Mouse (Mus musculus): ENCODE data around the gene Rpl23a.
"Not testable (repeated sequence)": the region's sequence is repeated elsewhere in the genome, so short reads cannot be mapped to it uniquely, and the experiment has no call there.

Gene Rpl23a

DNA sequence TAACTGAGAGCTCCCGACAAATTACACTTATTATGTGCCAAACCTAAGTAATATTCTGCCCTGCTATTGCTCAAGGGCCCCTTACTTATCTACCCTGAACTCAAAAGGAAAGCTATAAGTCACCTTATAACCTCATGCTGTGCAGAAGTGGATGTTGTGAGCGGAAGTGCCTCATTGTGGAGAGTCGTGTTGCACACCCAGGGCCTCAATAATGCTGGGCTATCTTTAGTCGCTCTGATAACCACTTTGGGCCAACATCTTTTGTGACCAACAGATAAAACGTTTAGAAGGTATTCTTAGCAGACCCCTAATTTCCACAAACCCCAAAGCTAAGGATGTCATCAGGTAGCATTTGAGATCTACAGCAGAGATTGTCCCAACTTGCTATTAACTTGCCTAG, 42.7 kb downstream of the Rpl23a start:
- DNase-seq = no peak

GRCm38 (mm10) chr11:78138023-78138422, 45.4 kb downstream of the Rpl23a start:
- no peak for DNase-seq

GRCm38 (mm10) chr11:78137584-78137983, 45.8 kb downstream of the Rpl23a start:
- DNase-seq = no peak

DNA sequence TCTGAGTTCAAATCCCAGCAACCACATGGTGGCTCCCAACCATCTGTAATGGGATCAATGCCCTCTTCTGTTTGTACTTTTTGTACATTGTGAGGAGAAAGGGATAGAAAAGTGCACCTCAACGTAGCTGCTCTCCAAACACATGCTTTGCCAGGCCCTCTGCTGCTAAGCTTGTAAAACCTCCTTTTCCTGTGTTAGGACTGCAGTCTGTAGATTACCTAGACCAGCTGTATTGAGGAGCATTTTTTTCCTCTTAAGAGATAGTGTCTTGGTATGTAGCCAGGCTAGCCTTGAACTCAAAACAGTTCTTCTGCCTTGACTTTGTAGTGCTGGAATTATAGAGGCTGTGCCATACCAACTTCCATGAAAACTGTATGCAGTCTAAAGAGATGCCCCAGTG, 47.3 kb downstream of the Rpl23a start:
- no peak for DNase-seq

- not testable (repeated sequence) for DNase-seq
Observed at GRCm38 (mm10) chr11:78135314-78135713, 48.1 kb downstream of the Rpl23a start.

- no peak for DNase-seq
Observed at GRCm38 (mm10) chr11:78134344-78134743, 49.0 kb downstream of the Rpl23a start.

DNA sequence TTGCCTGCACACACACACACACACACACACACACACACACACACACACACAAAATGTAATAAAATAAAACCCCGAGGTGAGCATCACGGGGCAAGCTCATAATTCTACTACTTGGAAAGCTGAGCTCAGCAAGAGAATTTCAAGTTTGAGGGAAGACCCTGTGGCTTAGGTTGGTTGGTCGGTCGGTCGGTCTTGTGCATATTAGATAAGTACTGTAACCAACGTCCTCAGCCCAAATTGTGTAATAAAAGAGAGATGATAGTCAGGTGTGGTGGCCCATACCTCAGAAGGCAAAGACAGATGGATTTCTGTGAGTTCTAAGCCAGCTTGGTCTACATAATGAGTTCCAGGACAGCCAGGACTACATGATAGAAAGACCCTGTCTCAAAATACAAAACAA, 49.5 kb downstream of the Rpl23a start:
- no peak for DNase-seq
